Mouse (Mus musculus) heart, postnatal 0 days (tissue): ENCODE data around the gene Syt16. TPM values are rescaled to one million over a fixed set of nuclear protein-coding genes. Genes with fewer than 3 reads are reported as not detected.

ENCODE experiments used
- ATAC-seq: fragments of 200-750 bp; cut with Nextera tagmentation; 2 replicates; pipeline ENCODE4 v1.8.0; 2017; ENCODE audit warnings: low read depth, moderate number of reproducible peaks, moderate library complexity; ENCODE audit not compliant: insufficient read depth
- DNase-seq: peaks from one replicate; pipeline ENCODE4 v3.0.0-alpha.2; 2016; ENCODE audit warnings: low spot score
- H3K27ac ChIP-seq: fragments of 300-500 bp; sonication (generic); 2 replicates; pipeline ENCODE4 v1.5.1; 2014; ENCODE audit warnings: low read depth, mild to moderate bottlenecking
- H3K27me3 ChIP-seq: fragments of 300-500 bp; sonication (generic); 2 replicates; pipeline ENCODE4 v1.6.1; 2014; ENCODE audit warnings: low read length, mixed read lengths; ENCODE audit not compliant: control insufficient read depth, insufficient read depth
- H3K36me3 ChIP-seq: fragments of 300-500 bp; sonication (generic); replicated peaks from 2 replicates; pipeline ENCODE4 v1.6.1; 2014; ENCODE audit warnings: low read length, mixed read lengths; ENCODE audit not compliant: control insufficient read depth, insufficient read depth
- H3K4me1 ChIP-seq: fragments of 300-500 bp; sonication (generic); 2 replicates; pipeline ENCODE4 v1.6.1; 2014; ENCODE audit warnings: antibody characterized with exemption; ENCODE audit not compliant: control insufficient read depth, insufficient read depth
- H3K4me2 ChIP-seq: fragments of 300-500 bp; sonication (generic); 2 replicates; pipeline ENCODE4 v1.6.1; 2014; ENCODE audit warnings: low read depth, mild to moderate bottlenecking, low read length, moderate library complexity
- H3K4me3 ChIP-seq: fragments of 300-500 bp; sonication (generic); 2 replicates; pipeline ENCODE4 v1.5.1; 2014; ENCODE audit warnings: low read depth, low read length
- H3K9ac ChIP-seq: fragments of 300-500 bp; sonication (generic); replicated peaks from 2 replicates; pipeline ENCODE4 v1.6.1; 2014; ENCODE audit warnings: low read depth, low read length, mixed read lengths
- H3K9me3 ChIP-seq: fragments of 300-500 bp; sonication (generic); replicated peaks from 2 replicates; pipeline ENCODE4 v1.6.1; 2016; ENCODE audit warnings: low read length; ENCODE audit not compliant: control insufficient read depth
- CTCF ChIP-seq: IDR thresholded peaks from 2 replicates; pipeline ENCODE4 v1.5.1; 2016; ENCODE audit warnings: antibody characterized with exemption, control low read depth, low read depth
- EP300 ChIP-seq: IDR thresholded peaks from 2 replicates; pipeline ENCODE4 v1.6.1; 2016; ENCODE audit warnings: antibody characterized with exemption, low read depth
- WGBS: fragments of 180-500 bp; shearing (Covaris S2); extraction: QIAGEN DNeasy Blood & Tissue Kit; methylation state at CpG from one replicate; pipeline ENCODE4 v1.1.7; 2014; 5-methylcytosine and 5-hydroxymethylcytosine counted together
- polyA plus RNA-seq: library from polyadenylated mRNA; unstranded; fragments of >200 nt; fragmentation: Nextera tagmentation; extraction: Ambion mirVana; gene quantifications from 2 replicates; pipeline ENCODE4 v1.2.1, GENCODE M21; 2015
- total RNA-seq: library from RNA; depleted of rRNA; stranded (reverse); fragments of >200 nt; gene quantifications from 2 replicates; pipeline ENCODE4 v1.2.3, GENCODE M21; 2014; ENCODE audit warnings: low replicate concordance

Gene Syt16
- total and polyA plus RNA-seq, 2 experiments from 2014 or later: 0.80 TPM; not detected in 1

DNA sequence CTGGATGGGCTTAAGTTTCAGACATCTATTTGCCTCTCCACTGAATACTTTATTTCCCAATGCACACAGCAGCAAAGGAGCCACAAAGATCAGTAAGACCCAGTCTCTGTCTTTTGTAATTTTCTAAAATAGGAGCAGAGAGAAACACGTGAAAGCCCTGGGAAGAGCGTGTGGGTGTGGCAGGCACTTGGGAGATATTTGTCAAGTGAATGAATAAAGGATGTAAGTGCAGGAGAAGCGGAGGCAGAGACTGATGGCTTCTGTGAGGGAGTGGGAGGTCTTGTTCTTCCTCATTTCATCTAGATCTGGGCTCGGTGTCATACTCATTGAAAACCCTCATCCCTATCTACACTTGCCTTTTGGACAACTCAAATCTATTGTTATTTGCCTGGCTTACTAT lies 78.6 kb downstream of the Syt16 start:
- Histone ChIP-seq H3K4me1 (no peaks in the 10 kb centered on the region), H3K4me3 (no peak overlapping the region), H3K27ac (no peak overlapping the region), H3K36me3 (no peaks in the 10 kb centered on the region), H3K27me3 (no peaks in the 10 kb centered on the region), H3K9me3 (no peaks in the 10 kb centered on the region), H3K9ac (no peak overlapping the region), H3K4me2 (no peak overlapping the region)
- WGBS: 54% methylated on average over 4 of the region's 4 CpGs
- ATAC-seq (no peak), DNase-seq (no peak)
- TF ChIP-seq CTCF: no peak
- no peak for TF ChIP-seq EP300

DNA sequence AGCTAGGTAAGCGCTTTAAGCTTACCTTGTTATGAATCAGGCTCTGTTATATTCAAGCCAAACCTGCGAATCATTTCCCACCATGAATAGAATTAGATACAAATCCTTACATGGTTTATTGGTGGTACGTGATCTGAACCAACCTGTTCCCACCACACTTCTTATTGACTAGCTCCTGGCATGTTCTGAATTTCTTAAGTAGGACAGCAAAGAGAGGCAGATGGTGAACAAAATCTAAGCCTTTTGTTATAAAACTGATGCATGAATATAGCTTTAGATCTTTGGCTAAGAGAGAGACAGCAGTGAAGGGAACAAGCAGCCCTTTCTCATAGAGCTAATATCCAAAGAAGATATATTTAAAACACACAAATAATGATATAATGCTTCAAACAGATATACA lies 83.7 kb downstream of the Syt16 start:
- no peaks in the 10 kb centered on the region for H3K27me3 ChIP-seq
- DNase-seq (no peak), ATAC-seq (no peak)
- no peaks in the 10 kb centered on the region for H3K4me1 ChIP-seq
- no peak overlapping the region for H3K4me3 ChIP-seq
- TF ChIP-seq EP300 (no peak), CTCF (no peak)
- no peak overlapping the region for H3K27ac ChIP-seq
- WGBS: 81% methylated on average over 3 of the region's 3 CpGs
- no peaks in the 10 kb centered on the region for H3K36me3 ChIP-seq
- no peak overlapping the region for H3K9ac ChIP-seq
- no peak overlapping the region for H3K4me2 ChIP-seq
- H3K9me3 ChIP-seq: no peaks in the 10 kb centered on the region

GRCm38 (mm10) chr12:74084389-74084788 lies 86.9 kb downstream of the Syt16 start:
- H3K4me1 ChIP-seq: no peaks in the 10 kb centered on the region
- no peak overlapping the region for H3K4me2 ChIP-seq
- H3K27me3 ChIP-seq: no peaks in the 10 kb centered on the region
- 87% methylated on average over 5 of the region's 5 CpGs for WGBS
- DNase-seq (no peak), ATAC-seq (no peak)
- H3K36me3 ChIP-seq: no peaks in the 10 kb centered on the region
- no peak overlapping the region for H3K27ac ChIP-seq
- no peaks in the 10 kb centered on the region for H3K9me3 ChIP-seq
- H3K9ac ChIP-seq: no peak overlapping the region
- TF ChIP-seq EP300: no peak
- no peak for TF ChIP-seq CTCF
- no peak overlapping the region for H3K4me3 ChIP-seq

DNA sequence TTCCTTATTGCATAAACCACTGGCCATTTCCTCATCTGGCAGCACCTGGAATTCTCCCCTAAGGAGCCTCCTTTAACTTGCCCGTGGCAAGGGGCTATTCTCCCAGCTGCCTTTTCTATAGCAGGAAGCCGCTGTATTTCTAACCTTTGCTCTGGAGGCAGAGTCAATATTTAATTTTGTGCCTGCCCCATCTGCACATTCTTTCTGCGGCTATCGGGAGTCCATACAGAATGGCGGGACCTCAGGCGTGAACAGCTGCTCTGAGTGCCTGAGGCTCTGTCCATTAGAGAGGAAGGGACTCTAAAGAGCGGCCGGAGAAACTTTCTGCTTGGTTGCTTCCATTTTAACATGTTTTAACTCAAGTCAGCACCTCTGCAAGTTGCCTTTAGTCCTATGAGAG lies 89.6 kb downstream of the Syt16 start:
- no peak overlapping the region for H3K27ac ChIP-seq
- H3K4me3 ChIP-seq: no peak overlapping the region
- no peak overlapping the region for H3K4me2 ChIP-seq
- WGBS: 74% methylated on average over 8 of the region's 8 CpGs
- H3K36me3 ChIP-seq: no peaks in the 10 kb centered on the region
- TF ChIP-seq CTCF (no peak), EP300 (no peak)
- no peaks in the 10 kb centered on the region for H3K9me3 ChIP-seq
- no peaks in the 10 kb centered on the region for H3K4me1 ChIP-seq
- no peak overlapping the region for H3K9ac ChIP-seq
- ATAC-seq (no peak), DNase-seq (no peak)
- no peaks in the 10 kb centered on the region for H3K27me3 ChIP-seq

- H3K4me3 ChIP-seq: no peak overlapping the region
- H3K4me1 ChIP-seq: no peaks in the 10 kb centered on the region
- no peak for TF ChIP-seq EP300
- TF ChIP-seq CTCF: no peak
- no peak for DNase-seq
- H3K4me2 ChIP-seq: no peak overlapping the region
- 97% methylated on average over 1 of the region's 1 CpGs for WGBS
- H3K27me3 ChIP-seq: no peaks in the 10 kb centered on the region
- H3K36me3 ChIP-seq: no peaks in the 10 kb centered on the region
- no peak overlapping the region for H3K9ac ChIP-seq
- no peak overlapping the region for H3K27ac ChIP-seq
- H3K9me3 ChIP-seq: no peaks in the 10 kb centered on the region
- ATAC-seq: no peak
Measured at GRCm38 (mm10) chr12:74089342-74090131, 92.1 kb downstream of the Syt16 start.

- ATAC-seq (no peak), DNase-seq (no peak)
- Histone ChIP-seq H3K4me2 (no peak overlapping the region), H3K4me1 (no peaks in the 10 kb centered on the region), H3K9me3 (no peaks in the 10 kb centered on the region), H3K4me3 (no peak overlapping the region), H3K36me3 (no peaks in the 10 kb centered on the region), H3K9ac (no peak overlapping the region), H3K27me3 (no peaks in the 10 kb centered on the region), H3K27ac (no peak overlapping the region)
- no peak for TF ChIP-seq CTCF
- TF ChIP-seq EP300: no peak
- WGBS: 68% methylated on average over 5 of the region's 5 CpGs
Measured at GRCm38 (mm10) chr12:74092546-74092945, 95.1 kb downstream of the Syt16 start.
